Mouse (Mus musculus): Measurements from ENCODE around the gene Cpa2. TPM values are rescaled to one million over a fixed set of nuclear protein-coding genes. Genes with fewer than 3 reads are reported as not detected.

The Cpa2 gene
- total RNA-seq, 2 experiments from 2014 or later = 0.27 TPM; not detected in 1

Other genes starting within 250 kb of the Cpa2 start
- 16.8 and 18.5 TPM in 2 replicates for gene Ube2h, start 237.0 kb upstream of the Cpa2 start, total RNA-seq (2015)
- gene Ube2h, start 237.0 kb upstream of the Cpa2 start, total RNA-seq (2017) = 21.1 and 31.3 TPM in 2 replicates
- gene Zc3hc1, start 150.6 kb upstream of the Cpa2 start, total RNA-seq (2015) = 17.3 and 18.3 TPM in 2 replicates
- gene Zc3hc1, start 150.6 kb upstream of the Cpa2 start, total RNA-seq (2017) = 21.5 and 24.8 TPM in 2 replicates
- gene Klhdc10, start 139.7 kb upstream of the Cpa2 start, total RNA-seq (2015) = 14.5 and 16.4 TPM in 2 replicates
- gene Klhdc10, start 139.7 kb upstream of the Cpa2 start, total RNA-seq (2017) = 35.3 and 40.8 TPM in 2 replicates
- gene Tmem209, start 31.8 kb upstream of the Cpa2 start, total RNA-seq (2015) = 40.3 and 42.3 TPM in 2 replicates
- gene Tmem209, start 31.8 kb upstream of the Cpa2 start, total RNA-seq (2017) = 24.0 and 39.0 TPM in 2 replicates
- gene Ssmem1, start 31.7 kb upstream of the Cpa2 start, total RNA-seq (2015) = 0.68 TPM in 1 of 2 replicates, not detected in the other
- gene Ssmem1, start 31.7 kb upstream of the Cpa2 start, total RNA-seq (2017) = 0.44 and 1.1 TPM in 2 replicates
- not detected in 2 replicates for gene Cpa4, start 26.8 kb downstream of the Cpa2 start, total RNA-seq (2015)
- not detected in 2 replicates for gene Cpa4, start 26.8 kb downstream of the Cpa2 start, total RNA-seq (2017)
- gene Cpa5, start 69.4 kb downstream of the Cpa2 start, total RNA-seq (2015) = not detected in 2 replicates
- gene Cpa5, start 69.4 kb downstream of the Cpa2 start, total RNA-seq (2017) = not detected in 2 replicates
- gene Cpa1, start 97.6 kb downstream of the Cpa2 start, total RNA-seq (2015) = not detected in 2 replicates
- not detected in 2 replicates for gene Cpa1, start 97.6 kb downstream of the Cpa2 start, total RNA-seq (2017)
- 3.5 and 6.0 TPM in 2 replicates for gene Cep41, start 152.2 kb downstream of the Cpa2 start, total RNA-seq (2015)
- gene Cep41, start 152.2 kb downstream of the Cpa2 start, total RNA-seq (2017) = 2.0 and 3.1 TPM in 2 replicates
- gene Mest, start 182.0 kb downstream of the Cpa2 start, total RNA-seq (2015) = not detected in 2 replicates
- 0.07 and 0.20 TPM in 2 replicates for gene Mest, start 182.0 kb downstream of the Cpa2 start, total RNA-seq (2017)